Mouse (Mus musculus): Measurements from ENCODE around the gene Pde4a. TPM values are rescaled to one million over a fixed set of nuclear protein-coding genes. Genes with fewer than 3 reads are reported as not detected.

Pde4a gene
- polyA plus RNA-seq, 1 experiment = 13.8 TPM

- Histone ChIP-seq H3K4me1 (ENCODE audit: control insufficient read depth, insufficient read depth, low read length) (peaks cover 21% of the 10 kb centered on the region), H3K4me3 (replicated peaks; ENCODE audit: extremely low read depth, low read depth, low read length) (no peak overlapping the region)
- 76% methylated on average over 4 of the region's 4 CpGs for WGBS
- TF ChIP-seq CTCF (IDR thresholded peaks at IDR 0.05; ENCODE audit: insufficient read depth, low read length) (no peak), POLR2A (IDR thresholded peaks at IDR 0.05; ENCODE audit: borderline replicate concordance, extremely low read depth, low read depth, low read length) (no peak)
- DNase-seq = no peak
Observed at GRCm38 (mm10) chr9:21145431-21145830, 20.1 kb upstream of the Pde4a start.

- DNase-seq = no peak
Observed at GRCm38 (mm10) chr9:21146722-21147121, 18.8 kb upstream of the Pde4a start.

GRCm38 (mm10) chr9:21148427-21148826 is 17.1 kb upstream of the Pde4a start:
- TF ChIP-seq CTCF (IDR thresholded peaks at IDR 0.05; ENCODE audit: insufficient read depth, low read length) (no peak), POLR2A (IDR thresholded peaks at IDR 0.05; ENCODE audit: borderline replicate concordance, extremely low read depth, low read depth, low read length) (no peak)
- H3K4me3 ChIP-seq (replicated peaks; ENCODE audit: extremely low read depth, low read depth, low read length) = no peak overlapping the region
- peaks cover 23% of the 10 kb centered on the region for H3K4me1 ChIP-seq (ENCODE audit: control insufficient read depth, insufficient read depth, low read length)
- DNase-seq = no peak

More at GRCm38 (mm10) chr9:21146722-21147121, 18.8 kb upstream of the Pde4a start:
- peaks cover 21% of the 10 kb centered on the region for H3K4me1 ChIP-seq (ENCODE audit: control insufficient read depth, insufficient read depth, low read length)
- H3K4me3 ChIP-seq (replicated peaks; ENCODE audit: extremely low read depth, low read depth, low read length) = no peak overlapping the region
- TF ChIP-seq POLR2A (IDR thresholded peaks at IDR 0.05; ENCODE audit: borderline replicate concordance, extremely low read depth, low read depth, low read length) (no peak), CTCF (IDR thresholded peaks at IDR 0.05; ENCODE audit: insufficient read depth, low read length) (no peak)
- WGBS = 30% methylated on average over 10 of the region's 10 CpGs

GRCm38 (mm10) chr9:21149077-21149653 is 16.3 kb upstream of the Pde4a start:
- no peak for DNase-seq
- no peak for TF ChIP-seq CTCF (IDR thresholded peaks at IDR 0.05; ENCODE audit: insufficient read depth, low read length)
- TF ChIP-seq POLR2A (IDR thresholded peaks at IDR 0.05; ENCODE audit: borderline replicate concordance, extremely low read depth, low read depth, low read length) = no peak
- H3K4me1 ChIP-seq (ENCODE audit: control insufficient read depth, insufficient read depth, low read length) = peaks cover 26% of the 10 kb centered on the region
- under 1% methylated on average over 8 of the region's 8 CpGs for WGBS
- peak overlapping the region; percentile 80 for H3K4me3 ChIP-seq (replicated peaks; ENCODE audit: extremely low read depth, low read depth, low read length)

- Histone ChIP-seq H3K4me1 (ENCODE audit: control insufficient read depth, insufficient read depth, low read length) (peaks cover 28% of the 10 kb centered on the region), H3K4me3 (replicated peaks; ENCODE audit: extremely low read depth, low read depth, low read length) (peak within 1 kb of the TSS; percentile 80)
- TF ChIP-seq POLR2A (IDR thresholded peaks at IDR 0.05; ENCODE audit: borderline replicate concordance, extremely low read depth, low read depth, low read length) (peak; percentile 73), CTCF (IDR thresholded peaks at IDR 0.05; ENCODE audit: insufficient read depth, low read length) (no peak)
- DNase-seq = peak; percentile 91
- WGBS = 2% methylated on average over 56 of the region's 56 CpGs
Observed at GRCm38 (mm10) chr9:21149654-21150419, 15.7 kb upstream of the Pde4a start, which contains the start of gene Cdc37. Gene Cdc37, minus strand, starts transcription at chr9:21149982.

GRCm38 (mm10) chr9:21152715-21153114 is 12.8 kb upstream of the Pde4a start:
- 1% methylated on average over 11 of the region's 11 CpGs for WGBS
- no peak for TF ChIP-seq POLR2A (IDR thresholded peaks at IDR 0.05; ENCODE audit: borderline replicate concordance, extremely low read depth, low read depth, low read length)
- peak; percentile 73 for TF ChIP-seq CTCF (IDR thresholded peaks at IDR 0.05; ENCODE audit: insufficient read depth, low read length)
- DNase-seq = no peak

GRCm38 (mm10) chr9:21153331-21153730 is 12.2 kb upstream of the Pde4a start:
- 3% methylated on average over 12 of the region's 12 CpGs for WGBS
- no peak for TF ChIP-seq POLR2A (IDR thresholded peaks at IDR 0.05; ENCODE audit: borderline replicate concordance, extremely low read depth, low read depth, low read length)
- no peak for TF ChIP-seq CTCF (IDR thresholded peaks at IDR 0.05; ENCODE audit: insufficient read depth, low read length)

More at GRCm38 (mm10) chr9:21152715-21153114, 12.8 kb upstream of the Pde4a start:
- Histone ChIP-seq H3K4me1 (ENCODE audit: control insufficient read depth, insufficient read depth, low read length) (peaks cover 21% of the 10 kb centered on the region), H3K4me3 (replicated peaks; ENCODE audit: extremely low read depth, low read depth, low read length) (no peak overlapping the region)

GRCm38 (mm10) chr9:21153833-21154232 is 11.7 kb upstream of the Pde4a start:
- TF ChIP-seq POLR2A (IDR thresholded peaks at IDR 0.05; ENCODE audit: borderline replicate concordance, extremely low read depth, low read depth, low read length) = no peak
- no peak for TF ChIP-seq CTCF (IDR thresholded peaks at IDR 0.05; ENCODE audit: insufficient read depth, low read length)
- 11% methylated on average over 5 of the region's 5 CpGs for WGBS
- DNase-seq = no peak
- Histone ChIP-seq H3K4me1 (ENCODE audit: control insufficient read depth, insufficient read depth, low read length) (peaks cover 11% of the 10 kb centered on the region), H3K4me3 (replicated peaks; ENCODE audit: extremely low read depth, low read depth, low read length) (no peak overlapping the region)

More at GRCm38 (mm10) chr9:21153331-21153730, 12.2 kb upstream of the Pde4a start:
- no peak overlapping the region for H3K4me3 ChIP-seq (replicated peaks; ENCODE audit: extremely low read depth, low read depth, low read length)
- no peak for DNase-seq
- H3K4me1 ChIP-seq (ENCODE audit: control insufficient read depth, insufficient read depth, low read length) = peaks cover 16% of the 10 kb centered on the region

GRCm38 (mm10) chr9:21154787-21155186 is 10.7 kb upstream of the Pde4a start:
- peaks cover 7% of the 10 kb centered on the region for H3K4me1 ChIP-seq (ENCODE audit: control insufficient read depth, insufficient read depth, low read length)
- DNase-seq = no peak
- H3K4me3 ChIP-seq (replicated peaks; ENCODE audit: extremely low read depth, low read depth, low read length) = no peak overlapping the region
- no peak for TF ChIP-seq CTCF (IDR thresholded peaks at IDR 0.05; ENCODE audit: insufficient read depth, low read length)
- TF ChIP-seq POLR2A (IDR thresholded peaks at IDR 0.05; ENCODE audit: borderline replicate concordance, extremely low read depth, low read depth, low read length) = no peak
- WGBS = 83% methylated on average over 3 of the region's 3 CpGs

Measured in lung, adult 2 months (tissue).